Mouse (Mus musculus): ENCODE measurements at regions not wholly inside any gene's neighbourhood (a gene's known extent, or its start where the extent isn't known, plus 50 kb on each side); places are given as distances from the start of the nearest gene placed in this dataset.

DNA sequence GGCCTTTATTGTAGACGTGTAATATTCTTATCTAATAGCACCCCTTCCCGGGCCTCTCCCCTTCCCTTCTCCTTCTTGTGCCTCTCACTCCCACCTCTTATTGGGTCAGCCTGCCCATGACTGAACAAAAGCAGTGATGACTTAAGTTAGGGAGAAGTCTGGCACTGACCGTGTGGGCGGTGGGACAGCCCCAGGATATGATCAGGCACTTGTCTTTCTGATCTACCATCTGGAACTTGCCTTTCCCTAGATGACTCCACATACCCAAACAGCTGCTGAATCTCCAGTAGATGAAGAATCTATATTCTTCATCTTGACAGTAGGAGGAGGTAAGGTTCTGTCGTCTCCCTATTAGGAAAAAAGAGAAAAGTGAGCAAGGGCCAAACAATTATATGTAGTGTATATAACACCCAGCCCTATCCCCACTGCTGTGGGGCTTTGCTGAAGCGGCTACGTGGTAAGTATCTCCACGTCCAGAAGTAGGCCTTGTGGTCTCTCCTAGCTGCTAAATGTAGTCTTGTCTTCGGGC is 157.4 kb upstream of the Spdye4c start:
- TF ChIP-seq CTCF (IDR thresholded peaks at IDR 0.05; ENCODE audit: extremely low read depth, insufficient read length, insufficient replicate concordance, low read depth, low read length) = no peak
- no peak for TF ChIP-seq POLR2A (IDR thresholded peaks at IDR 0.05; ENCODE audit: low read depth, low read length)

All from small intestine, adult 2 months (tissue).